Mouse (Mus musculus) adrenal gland, adult 8-10 months (tissue): Measurements from ENCODE around the gene Nutm1. TPM values are rescaled to one million over a fixed set of nuclear protein-coding genes. Genes with fewer than 3 reads are reported as not detected.
"Not testable (repeated sequence)": the region's sequence is repeated elsewhere in the genome, so short reads cannot be mapped to it uniquely, and the experiment has no call there.

ENCODE experiments used
- DNase-seq: peaks from one replicate; pipeline ENCODE4 v3.0.0; 2022
- total RNA-seq, 4 experiments: library from RNA; stranded (reverse); gene quantifications; 2 replicates each; pipeline ENCODE4 v1.2.4; 2022

Nutm1 gene
- total RNA-seq, result under 1 TPM in 1 of 4 experiments, not detected in 3; 0.06 TPM

- DNase-seq, result no peak
Observed at GRCm38 (mm10) chr2:112259241-112259962, at the start of gene Nutm1. TSS of gene Nutm1 (minus strand) at chr2:112259291.

GRCm38 (mm10) chr2:112308671-112309070 lies 49.6 kb upstream of the Nutm1 start:
- DNase-seq, result no peak

- DNase-seq, result no peak
Observed at GRCm38 (mm10) chr2:112298221-112298620, 39.1 kb upstream of the Nutm1 start.

DNA sequence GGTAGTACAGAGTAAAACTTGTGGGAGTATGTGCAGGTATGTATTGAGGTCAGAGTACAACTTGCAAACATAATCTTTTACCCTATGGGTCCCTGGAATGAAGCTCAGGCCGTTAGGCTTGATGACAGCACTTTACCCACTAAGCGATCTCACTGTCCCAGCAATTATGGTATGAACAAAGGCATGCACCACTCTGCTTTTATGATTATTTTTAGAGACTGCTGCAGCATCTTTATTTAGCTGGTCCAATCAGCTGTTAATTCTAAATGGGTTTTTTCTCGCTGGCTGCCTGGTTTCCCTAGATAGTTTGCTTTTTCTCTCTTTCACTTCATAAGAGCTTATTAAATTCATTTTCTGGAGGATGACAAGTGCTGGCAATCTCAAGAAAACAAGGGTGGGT lies 37.1 kb upstream of the Nutm1 start:
- DNase-seq, result no peak

DNA sequence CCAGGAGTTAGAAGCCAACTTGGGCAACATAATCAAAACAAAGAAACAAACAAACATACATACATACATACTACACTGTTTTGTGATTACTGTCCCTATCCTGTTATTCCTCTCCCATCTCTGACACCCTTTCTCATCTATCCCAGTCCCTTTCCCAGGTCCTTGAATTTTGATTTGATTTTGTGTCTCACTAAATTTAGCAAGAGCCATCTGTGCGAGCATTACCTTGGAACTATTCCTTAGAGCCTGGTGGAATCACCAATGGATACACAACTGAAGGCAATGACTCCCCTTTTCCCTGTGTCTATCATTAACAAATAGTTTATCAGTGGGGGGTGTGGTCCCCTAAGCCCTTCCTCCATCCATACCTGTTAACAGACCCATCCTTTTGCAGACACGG lies 33.7 kb upstream of the Nutm1 start:
- no peak for DNase-seq

- DNase-seq, result no peak
Observed at GRCm38 (mm10) chr2:112289507-112289906, 30.4 kb upstream of the Nutm1 start.

- no peak for DNase-seq
Observed at GRCm38 (mm10) chr2:112287059-112287458, 28.0 kb upstream of the Nutm1 start.

DNA sequence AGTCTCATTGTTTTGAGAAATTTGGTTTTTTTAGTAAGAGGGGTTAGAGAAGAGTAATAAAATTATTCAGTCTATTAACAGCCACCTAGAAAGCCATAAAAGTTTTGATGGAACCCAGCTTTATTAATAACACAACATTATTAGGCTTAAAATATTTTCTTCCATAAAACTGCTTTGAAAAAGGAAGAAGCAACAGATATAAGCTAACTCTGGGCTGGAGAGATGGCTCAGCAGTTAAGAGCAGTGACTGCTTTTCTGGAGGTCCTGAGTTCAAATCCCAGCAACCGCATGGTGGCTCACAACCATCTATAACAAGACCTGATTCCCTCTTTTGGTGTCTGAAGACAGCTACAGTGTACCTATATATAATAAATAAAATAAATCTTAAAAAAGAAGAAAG lies 27.0 kb upstream of the Nutm1 start:
- not testable (repeated sequence) for DNase-seq

DNA sequence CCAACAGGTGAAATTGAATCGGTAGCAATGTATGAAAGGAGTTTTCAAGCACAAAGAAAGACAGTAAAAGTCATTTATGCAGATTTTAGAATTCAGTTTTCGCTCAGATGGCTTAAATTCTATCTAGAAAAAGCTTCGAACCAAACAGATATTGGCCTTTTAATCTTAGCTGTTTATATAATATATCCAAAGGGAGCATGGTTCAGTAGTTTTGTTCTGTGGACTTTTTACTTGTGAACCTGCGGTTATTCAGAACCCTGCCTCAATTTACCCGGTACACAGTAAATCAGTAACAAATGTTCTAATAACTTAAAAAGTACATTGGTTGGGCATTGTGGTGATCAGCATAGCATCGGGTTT lies 25.9 kb upstream of the Nutm1 start:
- DNase-seq, result no peak

DNA sequence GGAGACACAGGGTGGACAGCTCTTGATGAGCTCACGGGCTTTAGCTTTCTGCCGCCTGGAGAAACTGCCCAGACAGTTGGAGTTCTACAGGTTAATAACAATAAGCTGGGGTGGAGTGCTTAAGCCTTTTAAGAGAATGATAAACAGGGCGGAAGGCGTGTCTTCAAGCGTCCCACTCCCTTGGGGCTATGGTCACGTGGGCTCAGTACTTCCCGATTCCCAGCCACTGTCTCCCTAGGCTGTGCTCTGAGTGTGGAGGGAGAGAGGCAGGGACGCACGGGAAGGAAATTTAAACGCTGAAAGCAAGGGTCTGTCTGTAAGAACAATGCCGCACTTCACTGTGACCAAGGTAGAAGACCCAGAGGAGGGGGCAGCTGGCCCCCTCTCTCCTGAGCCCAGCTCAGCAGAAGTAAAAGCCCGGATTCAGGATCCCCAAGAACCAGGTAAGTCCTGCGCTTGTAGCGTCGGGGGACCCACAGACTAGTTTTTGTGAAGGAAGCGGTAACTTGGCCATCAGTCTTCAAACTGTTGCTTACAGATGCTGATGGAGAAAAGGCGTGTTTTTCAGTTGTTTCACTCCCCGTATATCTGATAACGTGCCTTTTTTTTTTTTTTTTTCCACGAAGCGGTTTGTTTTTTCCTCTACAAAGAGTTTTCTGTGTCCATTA lies 25.4 kb upstream of the Nutm1 start:
- DNase-seq, result peak; percentile 55

DNA sequence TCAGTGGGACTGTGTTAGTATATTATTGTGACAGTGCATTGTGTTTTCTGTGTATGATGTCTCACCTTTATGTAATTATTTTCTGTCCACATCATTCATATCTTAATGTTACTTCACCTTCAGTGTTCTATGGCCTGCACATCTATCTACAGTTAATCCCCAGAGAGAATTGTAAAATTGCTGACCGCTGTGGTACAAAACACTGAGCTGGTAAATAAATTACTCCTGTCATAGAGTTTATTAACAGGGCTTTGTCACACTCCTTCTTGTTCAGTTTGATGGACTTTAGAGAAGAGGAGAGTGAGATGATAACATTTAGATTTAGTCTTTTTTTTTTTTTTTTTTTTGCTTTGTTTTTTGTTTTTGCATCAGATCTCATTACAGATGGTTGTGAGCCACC lies 23.8 kb upstream of the Nutm1 start:
- DNase-seq, result no peak

DNA sequence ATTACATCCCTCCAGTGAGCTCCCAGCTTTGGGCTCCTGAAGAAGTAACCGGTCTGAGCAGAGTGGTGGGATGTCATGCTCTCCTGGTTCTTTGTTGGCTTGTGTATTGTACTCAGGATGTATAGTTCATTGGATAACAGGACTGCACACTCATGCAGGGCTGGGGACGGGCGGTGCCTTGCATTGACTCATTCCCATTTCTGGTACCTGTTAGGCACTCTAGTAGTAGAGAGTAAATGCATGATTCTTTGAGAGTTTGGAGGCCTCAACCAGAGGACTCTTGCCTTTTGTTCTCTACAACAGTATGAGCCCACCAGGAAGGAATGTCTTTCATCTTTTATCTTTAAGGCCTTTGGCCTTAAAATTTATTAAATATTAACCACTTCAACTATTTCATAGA lies 17.8 kb upstream of the Nutm1 start:
- no peak for DNase-seq

- DNase-seq, result no peak
Observed at GRCm38 (mm10) chr2:112273474-112273873, 14.4 kb upstream of the Nutm1 start.

DNA sequence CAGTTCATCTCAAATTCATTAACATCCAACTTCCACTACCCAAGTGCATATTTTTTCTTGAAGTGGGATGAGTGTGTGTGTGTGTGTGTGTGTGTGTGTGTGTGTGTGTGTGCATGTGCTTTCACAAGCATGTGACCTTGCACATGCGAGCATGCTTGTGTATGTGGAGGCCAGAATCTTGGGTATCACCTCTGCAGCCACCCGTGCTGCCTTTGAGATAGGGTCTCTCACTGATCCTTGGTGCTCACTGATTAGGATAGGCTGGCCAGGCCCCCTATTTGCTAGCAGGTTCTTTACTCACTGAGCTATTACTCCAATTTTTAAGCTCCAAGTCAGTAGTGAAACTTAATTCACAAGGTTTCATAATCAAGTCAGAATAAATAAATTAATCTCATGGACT lies 13.8 kb upstream of the Nutm1 start:
- no peak for DNase-seq

DNA sequence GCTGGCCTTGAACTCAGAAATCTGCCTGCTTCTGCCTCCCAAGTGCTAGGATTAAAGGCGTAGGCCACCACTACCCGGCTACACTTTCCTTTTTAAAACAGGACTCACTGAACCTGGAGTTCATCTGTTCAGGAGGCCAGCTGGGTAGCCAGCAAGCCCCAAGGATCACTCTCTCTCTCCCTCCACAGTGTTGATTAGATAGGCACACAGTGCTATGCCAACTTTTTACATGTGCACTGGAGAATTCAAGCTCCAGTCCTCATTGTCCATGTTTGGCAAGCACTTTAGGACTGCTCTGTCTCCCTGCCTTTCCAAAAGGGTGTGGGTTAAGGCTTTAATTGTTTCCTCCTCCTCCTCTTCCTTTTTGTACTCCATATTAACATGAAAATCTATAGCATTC lies 10.9 kb upstream of the Nutm1 start:
- DNase-seq, result no peak

GRCm38 (mm10) chr2:112267547-112268269 lies 8.6 kb upstream of the Nutm1 start:
- no peak for DNase-seq

- DNase-seq, result no peak
Observed at GRCm38 (mm10) chr2:112266780-112267179, 7.7 kb upstream of the Nutm1 start.

DNA sequence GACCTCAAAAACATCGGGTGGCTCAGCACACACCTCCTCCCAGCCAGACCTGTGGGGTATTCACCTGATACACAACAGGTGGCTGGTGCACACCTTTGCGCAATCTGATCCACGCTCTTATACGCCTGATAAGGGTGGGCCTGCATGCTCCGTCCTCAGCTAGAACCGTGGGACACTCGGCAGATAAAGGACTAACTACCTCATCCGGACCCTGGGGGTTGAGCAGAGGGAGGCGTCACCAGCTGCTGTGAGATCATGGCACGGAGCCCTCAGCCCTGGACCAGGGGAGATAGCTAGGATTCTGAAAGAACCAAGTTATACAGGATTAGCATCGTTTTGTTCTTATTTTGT lies 7.1 kb upstream of the Nutm1 start, which contains the start of gene Gm21985:
Gm21985 (plus strand) TSS at position 73 of the 351 bp plus-strand sequence.
- DNase-seq, result peak; percentile 55

DNA sequence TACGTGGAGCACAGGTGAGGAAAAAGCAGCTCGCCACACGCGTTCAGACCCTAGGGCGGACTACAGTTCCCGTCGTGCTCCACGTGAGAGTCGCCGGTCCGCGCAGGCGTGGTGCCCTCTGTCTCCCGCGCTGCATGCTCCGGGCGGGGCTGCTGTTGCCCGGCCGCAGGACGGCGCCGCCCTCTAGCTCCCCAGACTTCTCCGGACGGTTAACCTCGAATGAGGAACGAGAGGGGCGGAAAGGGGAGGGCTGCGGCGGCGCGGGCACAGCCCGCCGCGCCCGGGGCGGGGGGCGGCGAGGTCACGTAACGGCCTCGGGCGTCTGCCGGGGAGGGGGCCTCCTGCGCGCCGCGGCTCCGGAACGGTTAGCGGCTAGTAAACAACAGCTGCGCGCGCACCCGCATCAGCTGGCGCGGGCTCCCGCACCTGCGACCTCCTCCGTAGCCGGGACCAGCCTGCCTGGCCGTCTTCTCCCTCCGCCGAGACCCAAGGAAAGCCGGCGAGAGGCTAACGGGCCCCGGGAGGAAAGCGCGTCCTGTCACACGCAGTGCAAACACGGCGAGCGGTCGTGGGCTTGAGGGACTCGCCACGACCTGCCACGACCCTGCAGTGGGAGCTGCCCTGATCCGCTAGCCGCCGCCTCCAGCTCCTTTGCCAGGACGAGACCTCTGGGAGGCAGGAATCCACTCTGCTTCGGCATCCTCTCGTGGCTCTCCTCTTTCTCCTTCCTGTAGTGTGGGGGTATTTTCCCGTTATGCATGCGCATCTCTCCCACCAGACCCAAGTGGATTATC lies 6.6 kb upstream of the Nutm1 start, which contains the start of gene Slc12a6:
Slc12a6 (plus strand) TSS at position 378 of the 794 bp plus-strand sequence.
- DNase-seq, result peak; percentile 91

DNA sequence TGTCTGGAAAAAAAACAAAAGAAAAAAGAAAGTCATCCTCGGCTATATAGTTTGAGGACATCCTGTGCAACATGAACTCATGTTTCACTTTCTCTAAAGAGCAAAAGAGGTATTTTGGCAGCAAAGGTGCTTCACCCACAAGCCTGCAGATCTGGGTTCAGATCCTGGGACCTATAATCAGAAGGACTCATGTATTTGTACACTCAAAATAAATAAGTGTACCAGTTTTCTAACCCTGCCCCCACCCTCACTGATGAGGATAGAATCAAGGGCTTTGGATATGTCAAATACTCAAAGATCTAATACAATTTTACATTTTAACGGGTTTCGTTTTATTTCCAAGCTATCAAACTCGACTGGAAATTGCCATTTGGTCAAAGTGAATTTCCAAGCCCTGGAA lies 5.3 kb upstream of the Nutm1 start:
- no peak for DNase-seq

DNA sequence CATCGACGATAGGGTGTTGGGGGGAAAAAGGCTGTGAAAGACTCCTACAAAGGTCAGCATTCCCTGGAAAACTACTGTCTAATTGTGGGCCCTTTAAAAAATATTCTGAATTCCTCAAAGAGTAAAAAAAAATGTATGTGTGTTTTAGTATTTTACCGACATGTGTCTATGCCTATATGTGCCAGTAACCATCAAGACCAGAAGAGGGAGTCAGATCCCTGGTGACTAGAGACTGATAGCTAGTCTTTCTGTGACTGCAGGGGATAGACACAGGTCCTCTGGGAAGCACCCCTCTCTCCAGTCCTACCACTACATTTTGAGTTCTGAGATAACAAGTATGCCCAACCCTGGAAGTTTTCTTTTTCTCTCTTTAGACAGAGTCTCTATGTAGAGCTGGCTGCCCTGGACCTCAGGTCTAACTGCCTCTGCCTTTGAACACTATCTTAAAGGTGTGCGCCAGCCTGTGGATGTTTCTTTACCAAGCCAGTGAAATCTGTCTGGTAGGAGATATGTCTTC lies 3.7 kb upstream of the Nutm1 start:
- no peak for DNase-seq
